8 mouse cellular contexts compared by ENCODE assay signal in genomic region chr1:53296581-53297383, GRCm38 (mm10). TPM values are rescaled to one million over a fixed set of nuclear protein-coding genes. Genes with fewer than 3 reads are reported as not detected.
A peak's percentile ranks its signal among the peaks of the same experiment; 100 is the strongest.
DNase-seq lines count a peak whose midpoint lies in the region; ATAC-seq lines count a peak whose summit lies in the region.

Pms1 (minus strand) TSS chr1:53297018.
Ormdl1 (plus strand) TSS chr1:53297095.
Gm28778 (plus strand) TSS chr1:53297111.

- H3K9ac ChIP-seq in heart, embryonic 13.5 days: peak within 1 kb of the TSS; percentile 87
- H3K9ac ChIP-seq in liver, embryonic 12.5 days: peak within 1 kb of the TSS; percentile 91
- peak within 1 kb of the TSS; percentile 78 for H3K9ac ChIP-seq in stomach, embryonic 15.5 days

- H3K4me1 ChIP-seq in brown adipose tissue, adult 24 weeks (ENCODE audit: control insufficient read depth, insufficient read depth, insufficient read length, low read length): no peaks in the 10 kb centered on the region; the same call in 1 of the 2 replicates
- peaks cover 14% of the 10 kb centered on the region for H3K4me1 ChIP-seq in heart, embryonic 13.5 days
- H3K4me1 ChIP-seq in liver, embryonic 12.5 days: peaks cover 22% of the 10 kb centered on the region
- no peaks in the 10 kb centered on the region for H3K4me1 ChIP-seq in stomach, embryonic 15.5 days

- DNase-seq in CD4-positive, CD25-positive, alpha-beta regulatory T cell, adult 2 months (ENCODE audit: low read depth, low spot score): peak; percentile 94
- DNase-seq in fat pad, adult 2 months (ENCODE audit: extremely low read depth, low read depth, low spot score): peak; percentile 49
- peak; percentile 96 for DNase-seq in kidney, postnatal 10 days
- DNase-seq in natural killer cell, adult 2 months (ENCODE audit: low spot score in 2 of 2): peak; percentile 88 to 89

- H3K9me3 ChIP-seq in heart, embryonic 13.5 days: no peaks in the 10 kb centered on the region
- no peaks in the 10 kb centered on the region for H3K9me3 ChIP-seq in liver, embryonic 12.5 days (replicated peaks)
- no peaks in the 10 kb centered on the region for H3K9me3 ChIP-seq in stomach, embryonic 15.5 days

- peaks cover 16% of the 10 kb centered on the region for H3K36me3 ChIP-seq in heart, embryonic 13.5 days
- H3K36me3 ChIP-seq in liver, embryonic 12.5 days: peaks cover 26% of the 10 kb centered on the region
- no peaks in the 10 kb centered on the region for H3K36me3 ChIP-seq in stomach, embryonic 15.5 days

- ATAC-seq in heart, embryonic 13.5 days (ENCODE audit: extremely low read depth, insufficient number of reproducible peaks, low FRiP score, low TSS enrichment): peak; percentile 100
- ATAC-seq in liver, embryonic 12.5 days: peak; percentile 100
- ATAC-seq in stomach, embryonic 15.5 days (ENCODE audit: insufficient read depth, low FRiP score, low read depth): peak; percentile 98

- no peaks in the 10 kb centered on the region for H3K27me3 ChIP-seq in heart, embryonic 13.5 days (replicated peaks)
- no peaks in the 10 kb centered on the region for H3K27me3 ChIP-seq in liver, embryonic 12.5 days (replicated peaks)
- H3K27me3 ChIP-seq in stomach, embryonic 15.5 days (replicated peaks): no peaks in the 10 kb centered on the region

- H3K4me2 ChIP-seq in heart, embryonic 13.5 days: peak within 1 kb of the TSS; percentile 78
- H3K4me2 ChIP-seq in liver, embryonic 12.5 days: peak within 1 kb of the TSS; percentile 82
- H3K4me2 ChIP-seq in stomach, embryonic 15.5 days: peak within 1 kb of the TSS; percentile 61

- under 1% methylated on average over 66 of the region's 66 CpGs for WGBS in heart, embryonic 13.5 days
- WGBS in liver, embryonic 12.5 days (ENCODE audit: insufficient replicate concordance): under 1% methylated on average over 63 of the region's 66 CpGs
- whole genome bisulfite sequencing in stomach, embryonic 15.5 days: under 1% methylated on average over 66 of the region's 66 CpGs

- H3K4me3 ChIP-seq in brown adipose tissue, adult 24 weeks (ENCODE audit: insufficient read depth, low read depth, low read length): peak within 1 kb of the TSS; percentile 97
- peak within 1 kb of the TSS; percentile 81 for H3K4me3 ChIP-seq in heart, embryonic 13.5 days
- H3K4me3 ChIP-seq in liver, embryonic 12.5 days: peak within 1 kb of the TSS; percentile 92
- H3K4me3 ChIP-seq in stomach, embryonic 15.5 days (replicated peaks): peak within 1 kb of the TSS; percentile 90

- no peak within 1 kb of the TSS for H3K27ac ChIP-seq in brown adipose tissue, adult 24 weeks (replicated peaks; ENCODE audit: low read depth, low read length)
- peak within 1 kb of the TSS; percentile 89 for H3K27ac ChIP-seq in heart, embryonic 13.5 days (replicated peaks)
- H3K27ac ChIP-seq in liver, embryonic 12.5 days: peak within 1 kb of the TSS; percentile 94
- H3K27ac ChIP-seq in stomach, embryonic 15.5 days: peak within 1 kb of the TSS; percentile 88

RNA-seq across cellular contexts. Expression of gene Pms1, which starts in this region (rescaled TPM):
- 1.7 and 2.0 TPM in 2 replicates for polyA plus RNA-seq in brown adipose tissue, adult 24 weeks (2012; ENCODE audit: insufficient read depth, insufficient read length, missing spikeins)
- 9.0 and 10.2 TPM in 2 replicates for polyA plus RNA-seq in heart, embryonic 13.5 days (2015; fragmentation: Nextera tagmentation; extraction: Ambion mirVana)
- 14.9 and 15.2 TPM in 2 replicates for polyA plus RNA-seq in liver, embryonic 12.5 days (2016; fragmentation: Nextera tagmentation; extraction: Ambion mirVana)
- 13.3 and 15.8 TPM in 2 replicates for polyA plus RNA-seq in stomach, embryonic 15.5 days (2015; fragmentation: Nextera tagmentation; extraction: Ambion mirVana)

RNA-seq across cellular contexts. Expression of gene Ormdl1, which starts in this region (rescaled TPM):
- 10.2 and 12.5 TPM in 2 replicates for polyA plus RNA-seq in brown adipose tissue, adult 24 weeks (2012; ENCODE audit: insufficient read depth, insufficient read length, missing spikeins)
- polyA plus RNA-seq in heart, embryonic 13.5 days (2015; fragmentation: Nextera tagmentation; extraction: Ambion mirVana): 33.7 and 38.4 TPM in 2 replicates
- polyA plus RNA-seq in liver, embryonic 12.5 days (2016; fragmentation: Nextera tagmentation; extraction: Ambion mirVana): 31.8 and 33.0 TPM in 2 replicates
- polyA plus RNA-seq in stomach, embryonic 15.5 days (2015; fragmentation: Nextera tagmentation; extraction: Ambion mirVana): 45.4 and 48.4 TPM in 2 replicates

RNA-seq across cellular contexts. Expression of gene Gm28778, which starts in this region (rescaled TPM):
- not detected in 2 replicates for polyA plus RNA-seq in brown adipose tissue, adult 24 weeks (2012; ENCODE audit: insufficient read depth, insufficient read length, missing spikeins)
- not detected in 2 replicates for polyA plus RNA-seq in heart, embryonic 13.5 days (2015; fragmentation: Nextera tagmentation; extraction: Ambion mirVana)
- not detected in 2 replicates for polyA plus RNA-seq in liver, embryonic 12.5 days (2016; fragmentation: Nextera tagmentation; extraction: Ambion mirVana)
- polyA plus RNA-seq in stomach, embryonic 15.5 days (2015; fragmentation: Nextera tagmentation; extraction: Ambion mirVana): not detected in 2 replicates
